Mouse (Mus musculus): ENCODE measurements around the gene Lrp8. TPM values are rescaled to one million over a fixed set of nuclear protein-coding genes. Genes with fewer than 3 reads are reported as not detected.

The Lrp8 gene
- total RNA-seq, 4 experiments from 2014 or later: 7.2 to 12.5 (median 8.8) TPM

DNA sequence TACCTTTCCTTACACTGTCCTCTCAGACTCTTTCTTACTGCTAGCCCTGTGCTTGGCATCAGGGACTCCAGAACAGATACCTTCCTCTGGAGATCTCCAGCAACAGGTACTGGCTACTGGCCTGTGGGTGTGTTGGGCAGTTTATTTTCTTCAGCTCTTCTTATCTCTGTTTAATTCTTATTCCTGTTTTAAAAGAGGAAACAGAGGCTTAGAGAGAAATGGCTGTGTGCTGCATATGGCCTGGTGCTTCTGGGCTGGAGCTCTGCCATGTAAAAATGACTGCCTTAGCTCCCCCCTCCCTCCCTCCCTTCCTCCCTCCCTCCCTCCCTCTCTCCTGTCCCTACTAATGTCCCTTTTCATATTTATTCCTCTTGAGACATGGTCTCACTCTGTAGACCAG lies 6.6 kb downstream of the Lrp8 start:
- no peak for DNase-seq

DNA sequence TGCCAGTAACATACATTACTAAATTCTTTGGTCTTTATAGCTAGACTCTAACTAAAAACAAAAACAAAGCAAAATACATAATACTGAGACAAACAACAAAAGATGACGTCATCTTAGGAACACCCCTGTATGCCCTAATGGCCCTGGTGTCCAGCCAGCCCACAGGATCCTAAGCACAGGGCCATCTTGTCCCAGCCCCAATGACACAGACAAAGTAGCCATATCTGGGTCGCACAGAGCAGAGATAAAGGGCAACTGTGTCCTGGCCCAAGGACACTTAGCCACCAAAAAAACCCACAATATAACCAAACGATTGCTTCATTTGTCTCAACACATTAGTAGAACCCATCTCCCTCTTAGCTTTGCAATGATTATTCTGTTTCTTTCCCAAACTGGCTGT lies 8.9 kb downstream of the Lrp8 start:
- no peak for DNase-seq

DNA sequence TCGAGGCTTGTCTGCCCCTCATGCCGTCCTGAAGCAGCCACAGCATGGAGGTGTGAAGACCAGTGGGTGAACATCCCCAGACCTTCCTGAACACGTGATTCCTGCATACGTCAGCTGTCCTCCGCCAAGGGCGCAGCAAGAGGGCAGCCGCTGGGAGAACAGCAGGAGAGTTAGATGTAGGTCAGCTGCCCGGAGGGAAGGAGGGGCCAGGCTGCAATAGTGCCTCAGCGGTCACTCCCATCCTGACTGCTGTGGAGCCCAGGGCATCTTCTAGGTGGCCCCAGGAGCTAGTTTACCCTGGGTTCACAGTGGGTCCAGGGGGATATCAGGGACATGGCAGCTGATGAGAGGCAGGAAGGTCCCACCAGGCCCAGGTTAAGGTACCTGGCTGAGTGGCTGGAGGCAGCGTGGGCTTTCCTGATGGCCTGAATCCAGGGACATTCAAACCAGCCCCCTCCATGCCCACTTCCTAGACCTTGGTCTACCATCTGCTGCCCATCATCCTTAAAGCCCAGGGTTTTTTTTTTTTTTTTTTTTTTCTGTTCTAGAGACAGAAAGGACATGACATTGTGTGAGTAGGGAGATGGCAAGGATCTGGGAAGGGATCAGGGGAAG lies 9.8 kb downstream of the Lrp8 start:
- no peak for DNase-seq

DNA sequence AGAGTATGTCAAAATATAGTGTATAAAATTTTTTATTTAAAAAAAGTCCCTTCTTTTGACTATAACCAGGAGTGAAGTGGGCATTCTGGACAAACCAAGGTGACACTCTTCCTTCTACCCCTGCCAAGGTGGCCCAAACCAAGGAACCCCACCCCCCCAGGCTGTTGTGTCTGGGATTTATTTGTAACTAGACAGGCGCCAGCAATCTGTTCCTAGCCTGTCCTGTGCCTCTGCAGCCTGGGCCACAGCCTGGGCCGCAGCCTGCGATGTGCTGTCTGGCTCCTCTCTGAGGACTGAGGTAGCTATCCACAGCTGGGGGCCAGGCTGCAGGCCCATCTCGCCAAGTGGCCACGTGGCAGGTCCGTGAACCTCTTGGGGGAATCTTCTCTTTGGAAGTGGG lies 10.3 kb downstream of the Lrp8 start:
- no peak for DNase-seq

DNA sequence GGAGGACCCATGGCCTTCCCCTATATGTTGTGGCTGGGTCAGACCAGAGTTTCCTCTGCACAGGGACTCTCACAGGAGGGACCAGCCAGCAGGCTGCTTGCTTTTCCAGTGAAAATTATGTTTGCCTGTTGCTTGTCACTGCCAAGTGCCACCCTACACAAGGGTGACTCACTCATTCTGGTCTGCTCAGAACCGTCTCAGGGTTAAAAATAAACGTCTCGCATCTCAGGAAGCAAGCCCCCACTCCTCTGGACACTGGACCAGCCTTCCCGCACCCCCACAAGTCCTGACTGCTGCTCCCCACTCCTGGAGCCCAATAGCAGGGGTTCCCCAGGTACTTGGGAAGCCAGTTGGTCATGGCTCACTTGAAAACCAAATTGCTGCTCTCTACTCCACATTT lies 14.4 kb downstream of the Lrp8 start:
- no peak for DNase-seq

DNA sequence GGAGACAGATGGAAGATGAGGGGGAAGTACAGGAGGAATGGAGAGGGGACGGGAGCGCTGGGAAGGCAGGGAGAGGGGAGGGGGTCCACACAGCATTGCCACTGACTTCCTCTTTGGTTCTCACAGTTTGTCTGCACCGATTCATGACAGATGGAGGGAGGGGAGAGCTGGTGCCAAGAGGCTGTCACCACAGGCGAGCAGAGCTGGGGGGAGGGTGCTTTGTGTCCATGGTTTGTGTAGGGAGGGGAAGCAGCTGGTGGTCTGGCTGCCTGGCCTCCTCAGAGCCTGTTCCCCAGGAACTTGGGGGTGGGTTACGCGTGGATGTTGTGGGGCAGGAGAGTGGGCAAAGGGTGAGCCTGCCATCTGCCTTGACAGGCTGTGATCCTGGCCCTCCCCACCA lies 15.4 kb downstream of the Lrp8 start:
- no peak for DNase-seq

DNA sequence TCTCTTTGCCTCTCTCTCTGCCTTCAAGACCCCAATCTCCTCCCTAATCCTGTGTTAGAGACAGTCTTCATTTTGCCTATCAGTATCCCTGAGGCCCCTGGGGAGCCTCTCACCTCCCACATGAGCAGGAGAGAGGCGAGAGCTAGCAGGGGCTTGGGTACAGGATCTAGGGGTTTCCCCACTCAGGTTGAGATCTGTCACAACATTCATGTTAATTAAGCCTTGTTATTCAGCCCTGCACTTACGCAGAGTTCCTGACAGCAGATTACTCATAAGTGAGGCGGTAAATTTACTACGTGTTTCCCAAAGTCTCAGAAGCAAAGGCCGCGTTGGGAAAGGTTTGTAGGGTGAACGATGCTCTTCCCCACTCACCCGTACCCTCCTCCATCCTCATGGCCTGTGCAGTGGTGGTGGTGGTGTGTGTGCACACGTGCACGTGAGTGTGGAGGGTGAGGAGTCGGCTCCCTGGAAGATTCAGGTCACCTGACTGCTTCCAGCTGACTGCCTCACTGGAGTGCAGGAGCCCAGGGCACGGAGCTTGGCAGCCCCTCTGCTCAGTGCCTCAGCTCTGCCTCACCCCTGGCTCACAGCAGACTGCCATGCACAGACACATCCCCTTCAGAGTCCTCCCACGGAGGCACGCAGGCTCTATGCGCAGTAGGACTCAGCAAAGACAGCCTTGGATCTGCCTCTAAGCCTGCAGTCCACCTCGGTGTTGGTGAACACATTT lies 18.1 kb downstream of the Lrp8 start:
- no peak for DNase-seq

DNA sequence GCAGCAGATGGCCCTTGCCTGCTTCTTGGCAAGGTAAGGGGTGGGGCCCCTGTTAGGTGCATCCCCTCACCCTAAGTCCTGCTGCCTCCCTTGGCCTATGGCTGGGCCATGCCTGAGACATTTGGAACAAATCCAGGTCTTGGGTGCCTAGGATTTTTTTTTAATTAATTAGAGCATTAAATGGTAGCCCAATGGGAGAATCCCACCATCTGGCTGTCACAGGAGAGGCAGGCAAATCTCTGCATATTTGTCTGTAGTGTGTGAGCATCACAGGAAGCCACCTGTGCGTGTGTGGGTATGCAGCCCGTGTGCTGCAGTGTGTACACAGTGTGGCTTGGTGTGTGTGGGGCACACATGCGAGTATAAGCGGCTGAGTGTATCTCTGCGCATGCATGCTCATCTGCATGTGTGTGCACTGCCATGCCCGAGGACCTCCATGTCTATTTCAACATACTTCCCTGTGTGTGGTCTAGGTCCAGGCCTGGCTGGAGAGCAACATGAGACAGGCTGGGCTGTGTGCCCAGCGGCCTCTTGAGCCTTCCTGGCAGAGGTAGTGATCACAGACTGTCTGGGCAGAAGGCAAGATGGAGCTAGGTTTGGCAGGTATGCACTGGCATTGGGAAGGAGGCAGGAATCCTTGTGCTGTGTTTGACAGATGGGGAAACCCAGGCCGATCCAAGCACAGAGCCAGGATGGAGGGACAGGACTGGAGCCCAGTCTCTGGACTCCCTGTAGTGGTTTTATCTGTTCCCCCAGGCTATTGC lies 19.0 kb downstream of the Lrp8 start:
- no peak for DNase-seq

DNA sequence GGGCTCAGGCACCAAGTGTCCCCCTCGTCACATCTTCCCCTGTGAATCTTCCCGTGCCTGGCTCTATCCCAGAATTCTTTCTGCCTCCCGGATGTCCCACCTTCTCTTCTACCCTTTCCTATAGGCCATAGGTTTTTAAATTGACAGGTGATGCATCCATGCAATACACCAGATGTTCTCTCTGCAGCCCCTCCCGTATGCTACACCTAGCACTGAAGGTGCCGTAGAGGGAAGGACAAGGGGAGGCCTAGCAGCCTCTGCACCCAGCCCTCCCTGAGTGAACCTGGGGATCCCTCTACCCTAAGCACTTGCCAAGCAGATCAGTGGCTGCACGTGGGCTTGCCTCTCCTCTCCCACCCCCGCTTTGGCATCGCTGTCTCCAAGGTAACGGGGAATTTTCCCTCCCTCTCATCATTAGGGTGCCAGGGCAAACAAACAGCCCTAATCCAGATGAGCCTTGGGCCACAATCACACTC lies 20.9 kb downstream of the Lrp8 start:
- DNase-seq: no peak

DNA sequence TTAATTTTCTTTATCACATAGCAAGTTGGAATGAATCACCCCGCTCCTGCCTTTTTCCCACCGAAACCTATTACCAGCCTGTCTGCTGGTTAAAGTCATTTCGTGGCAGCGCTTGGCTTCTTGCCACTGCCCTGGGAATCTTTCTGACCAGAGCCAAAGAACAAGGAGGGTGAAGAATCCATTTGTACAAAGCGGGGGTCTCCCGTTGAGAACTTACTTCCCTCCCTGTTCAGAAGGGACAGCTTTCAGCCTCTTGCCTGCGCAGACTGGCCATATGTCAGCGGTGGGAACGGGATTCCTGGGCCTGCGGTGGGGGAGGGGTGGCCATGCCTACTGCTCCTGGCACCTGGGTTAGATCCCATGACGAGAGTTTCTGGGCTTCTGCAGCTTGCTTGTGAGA lies 21.4 kb downstream of the Lrp8 start:
- DNase-seq: no peak

DNA sequence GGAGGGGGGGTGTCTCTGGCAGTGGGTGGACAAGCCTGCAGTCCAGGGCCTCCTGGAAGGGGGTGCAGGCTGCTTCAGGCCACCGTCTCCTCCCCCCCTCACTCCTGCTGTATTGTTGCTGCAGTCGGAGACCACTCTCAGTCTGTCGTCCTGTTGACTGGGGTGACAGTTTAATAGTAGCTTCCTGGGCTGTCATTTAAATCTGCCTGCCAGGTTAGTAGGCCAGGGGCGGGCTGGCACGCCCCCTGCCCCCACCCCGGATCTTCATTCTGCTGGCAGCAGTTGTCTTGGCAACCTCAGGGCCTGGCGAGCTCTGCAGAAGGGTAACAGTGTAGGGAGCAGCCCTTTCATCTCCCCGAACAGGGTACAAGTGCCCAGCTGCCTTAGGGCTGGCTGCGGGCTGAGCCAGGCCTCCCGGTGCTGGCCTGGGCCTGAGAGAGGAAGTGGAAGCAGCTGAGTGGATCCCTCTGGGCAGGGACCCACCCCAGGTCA lies 26.7 kb downstream of the Lrp8 start:
- DNase-seq: no peak

DNA sequence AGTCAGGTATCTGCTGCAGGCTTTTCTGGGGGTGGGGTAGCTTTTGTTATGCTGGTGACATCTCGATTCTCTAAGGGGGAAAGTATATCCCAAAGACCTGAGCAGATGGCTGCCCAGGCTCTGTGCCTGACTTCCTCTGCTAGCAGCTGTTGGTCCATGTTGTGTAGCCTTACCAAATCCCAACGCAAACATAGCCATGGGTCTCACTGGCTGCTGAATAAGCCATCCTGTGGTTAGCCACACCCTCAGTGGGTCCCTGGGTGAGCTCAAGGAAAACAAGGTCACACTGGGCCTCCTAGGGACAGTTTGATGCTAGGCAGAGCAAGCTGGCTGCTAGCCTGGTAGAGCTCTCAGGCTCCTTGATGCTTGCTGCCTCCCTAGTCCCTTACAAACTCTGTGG lies 27.6 kb downstream of the Lrp8 start:
- DNase-seq: no peak

DNA sequence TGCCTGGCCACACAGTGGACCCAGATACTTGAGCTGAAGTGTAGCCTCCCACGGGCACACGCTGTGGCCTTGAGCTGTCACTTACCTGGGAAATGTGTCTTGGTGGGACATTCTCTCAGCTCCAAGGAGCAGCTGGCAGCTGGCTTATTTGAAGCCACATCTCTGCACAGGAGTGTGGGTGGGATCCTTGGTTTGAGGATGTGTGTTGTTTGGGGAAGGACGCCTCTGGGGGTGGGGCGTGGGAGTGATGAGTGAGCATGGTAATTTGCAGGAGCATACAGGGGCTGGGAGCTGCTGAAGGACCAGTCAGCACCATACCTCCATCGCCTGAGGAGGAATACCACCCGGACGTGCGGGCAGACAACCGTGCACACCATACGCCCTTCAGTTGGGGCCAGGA lies 28.1 kb downstream of the Lrp8 start:
- DNase-seq: no peak

DNA sequence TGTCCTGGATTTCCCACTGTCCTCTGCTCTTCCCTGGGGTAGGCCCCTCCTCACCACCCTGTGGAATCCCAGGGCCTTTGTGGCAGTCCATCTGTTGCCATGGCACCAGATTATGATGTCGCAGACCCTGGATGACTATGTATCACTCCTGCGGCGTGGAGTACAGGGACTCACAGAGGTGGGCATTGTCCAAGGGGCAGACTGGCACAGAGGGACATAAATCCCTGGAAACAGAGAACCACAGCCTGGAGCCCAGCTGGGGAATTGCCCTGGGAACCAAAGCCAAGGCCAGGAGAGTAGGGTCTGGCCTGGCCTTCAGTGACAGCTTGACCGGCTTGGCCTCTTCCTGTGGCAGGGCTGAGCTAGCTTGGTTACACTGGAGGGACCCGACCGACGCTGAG lies 28.8 kb downstream of the Lrp8 start:
- DNase-seq: no peak

DNA sequence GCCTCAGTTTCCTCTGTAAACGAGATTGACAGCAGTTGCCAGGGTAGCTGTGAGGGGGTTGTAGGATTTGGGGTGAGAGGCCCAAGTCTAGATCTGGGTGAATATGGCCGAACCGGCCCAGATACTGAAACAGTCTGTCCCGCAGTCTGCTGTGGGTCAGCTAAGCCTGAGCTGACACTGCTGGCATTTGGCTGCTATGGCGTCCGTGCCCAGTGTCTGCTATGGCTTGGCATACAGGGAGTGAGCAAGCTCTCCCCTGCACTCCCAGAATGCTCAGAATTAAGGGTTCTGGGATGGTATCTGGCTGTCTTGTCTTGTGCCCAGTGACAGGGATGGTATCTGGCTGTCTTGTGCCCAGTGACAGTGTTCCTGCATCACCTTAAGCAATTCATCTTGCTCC lies 29.6 kb downstream of the Lrp8 start:
- no peak for DNase-seq

DNA sequence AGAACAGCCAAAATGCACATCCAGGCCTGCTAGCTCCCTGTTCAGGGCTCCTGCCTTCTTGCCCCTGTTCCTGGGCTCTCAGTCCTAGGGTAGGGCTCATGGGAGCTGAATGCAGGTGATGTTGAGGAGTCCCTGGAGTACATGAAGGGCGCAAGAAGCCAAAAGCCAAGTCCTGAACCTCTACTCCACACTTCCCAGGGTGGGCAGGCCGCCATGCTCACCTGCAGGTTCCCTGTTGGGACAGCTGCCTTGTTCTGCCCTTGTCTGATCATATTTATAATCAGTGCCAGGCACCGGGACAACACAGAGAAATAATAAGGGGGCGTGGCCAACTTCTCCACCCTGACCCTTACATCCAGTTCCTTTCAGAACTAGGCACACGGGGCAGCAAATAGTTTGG lies 31.5 kb downstream of the Lrp8 start:
- DNase-seq: no peak

DNA sequence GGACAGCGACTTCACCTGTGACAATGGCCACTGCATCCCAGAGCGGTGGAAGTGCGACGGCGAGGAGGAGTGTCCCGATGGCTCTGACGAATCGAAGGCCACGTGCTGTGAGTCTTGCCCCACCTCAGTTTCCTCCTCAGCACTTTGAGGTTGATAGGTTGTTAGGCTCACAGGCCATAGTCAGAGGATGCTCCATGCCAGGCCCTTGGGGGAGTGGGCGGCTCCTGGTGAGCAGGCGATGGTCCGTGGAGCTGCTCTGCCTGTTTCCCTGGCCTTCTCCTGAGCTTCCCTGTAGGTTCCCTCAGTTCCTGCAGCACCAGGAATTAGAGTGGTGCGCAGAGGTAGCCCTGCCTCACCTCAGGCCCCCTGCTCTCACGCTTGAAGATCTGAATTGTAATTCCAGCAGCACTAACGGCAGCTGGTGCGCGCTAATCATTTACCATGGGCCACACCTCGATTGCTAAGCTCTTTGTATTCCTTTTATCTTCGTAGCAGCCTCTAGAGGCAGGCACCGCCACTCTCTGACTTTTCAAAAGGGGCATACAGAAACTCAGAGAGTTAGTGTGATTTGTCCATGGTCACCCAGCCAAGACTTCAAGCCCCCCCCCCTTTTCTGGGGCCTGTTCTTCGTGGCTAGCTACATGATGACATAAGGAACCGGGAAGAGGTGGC lies 32.7 kb downstream of the Lrp8 start:
- DNase-seq: no peak

DNA sequence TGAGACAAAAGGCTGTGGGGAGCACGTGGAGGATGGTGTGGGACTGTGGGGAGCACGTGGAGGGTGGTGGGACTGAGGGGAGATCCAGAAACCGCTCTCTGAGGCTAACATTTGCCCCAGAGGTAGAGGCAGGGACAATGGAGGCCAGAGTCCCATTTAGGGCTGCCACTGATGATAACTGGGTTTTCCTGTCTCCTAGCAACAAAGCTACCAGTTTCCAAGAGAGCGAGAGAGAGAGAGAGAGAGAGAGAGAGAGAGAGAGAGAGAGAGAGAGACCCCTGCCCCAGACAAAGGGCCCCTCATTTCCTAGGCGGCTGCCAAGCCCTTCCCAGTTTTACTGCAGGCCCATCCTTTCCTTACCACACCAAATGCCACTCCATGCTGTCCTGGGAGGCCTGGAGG lies 33.4 kb downstream of the Lrp8 start:
- no peak for DNase-seq

DNA sequence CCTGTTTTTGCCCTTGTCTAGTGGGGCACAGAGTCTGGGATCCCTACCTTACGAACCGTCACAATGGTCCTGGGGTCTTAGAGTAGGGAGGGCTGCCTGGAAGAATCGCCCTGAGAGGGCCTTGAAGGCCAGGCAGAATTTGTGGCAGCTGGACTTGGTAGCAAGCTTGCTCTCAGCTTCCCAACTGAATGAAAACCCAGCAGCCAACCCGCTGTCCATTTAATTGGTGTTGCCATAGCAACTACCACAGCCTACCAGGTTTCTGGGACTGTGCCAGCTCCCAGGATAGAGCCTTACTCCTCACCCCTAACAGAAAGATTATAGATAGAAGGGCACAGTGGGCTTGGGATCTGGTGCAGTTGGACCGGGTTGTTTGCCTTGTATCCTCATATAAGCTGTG lies 34.7 kb downstream of the Lrp8 start:
- DNase-seq: peak; percentile 36

DNA sequence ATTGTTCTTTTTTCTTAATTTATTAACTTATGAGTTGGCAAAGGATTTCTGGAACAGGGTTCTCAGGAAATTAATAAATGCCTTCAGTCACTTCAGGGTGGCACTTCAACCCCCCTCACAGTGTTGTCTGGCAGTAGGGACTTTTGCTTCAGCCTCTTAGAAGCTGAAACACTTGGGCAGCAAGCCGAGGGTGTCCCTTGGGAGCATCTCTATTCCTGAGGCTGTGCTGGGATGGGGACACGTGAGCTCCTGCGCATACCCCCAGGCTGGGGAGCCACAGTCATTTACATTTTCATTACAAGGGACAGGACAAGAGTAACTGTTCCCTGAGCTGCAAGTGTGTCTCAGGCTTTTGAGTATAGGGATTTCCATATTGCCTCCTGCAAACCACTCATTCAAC lies 35.8 kb downstream of the Lrp8 start:
- no peak for DNase-seq

DNA sequence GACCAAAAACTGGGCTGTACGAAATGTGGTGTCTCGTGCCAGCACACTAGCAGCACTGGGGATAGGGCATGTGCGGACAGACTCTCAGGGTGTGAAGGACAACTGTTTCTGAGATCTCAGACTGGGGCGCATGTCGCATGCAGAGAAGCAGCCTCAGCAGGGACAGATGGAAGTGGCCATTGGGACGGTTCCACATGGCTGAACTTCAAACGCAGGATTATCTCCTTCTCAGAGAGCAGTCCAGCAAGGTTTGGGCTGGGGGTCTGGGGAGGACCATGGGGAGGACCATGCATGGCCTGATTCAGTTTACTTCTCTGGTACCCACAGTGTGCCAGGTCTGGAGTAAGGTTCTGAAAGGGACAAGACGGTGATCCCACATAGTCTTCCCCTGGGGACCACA lies 41.6 kb downstream of the Lrp8 start:
- no peak for DNase-seq

DNA sequence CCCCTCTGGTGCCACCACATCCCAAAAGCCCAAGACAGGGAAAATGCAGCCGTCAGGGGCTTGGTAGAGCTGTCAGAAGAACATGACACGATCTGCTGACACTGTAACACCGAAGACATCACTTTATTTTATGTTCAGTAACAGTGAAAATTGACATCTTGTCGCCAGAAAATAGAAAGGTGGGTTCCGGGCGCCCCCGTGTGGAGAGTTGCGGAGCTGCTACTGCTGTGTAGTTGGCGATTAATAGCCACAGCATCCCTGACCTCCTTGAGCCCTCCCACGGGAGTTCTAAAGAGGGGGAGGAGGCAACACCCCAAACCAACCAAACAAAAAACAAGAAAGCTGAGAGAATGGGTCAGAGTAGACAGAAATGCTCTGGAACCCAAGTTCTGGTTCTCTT lies 42.9 kb downstream of the Lrp8 start:
- DNase-seq: peak; percentile 26

DNA sequence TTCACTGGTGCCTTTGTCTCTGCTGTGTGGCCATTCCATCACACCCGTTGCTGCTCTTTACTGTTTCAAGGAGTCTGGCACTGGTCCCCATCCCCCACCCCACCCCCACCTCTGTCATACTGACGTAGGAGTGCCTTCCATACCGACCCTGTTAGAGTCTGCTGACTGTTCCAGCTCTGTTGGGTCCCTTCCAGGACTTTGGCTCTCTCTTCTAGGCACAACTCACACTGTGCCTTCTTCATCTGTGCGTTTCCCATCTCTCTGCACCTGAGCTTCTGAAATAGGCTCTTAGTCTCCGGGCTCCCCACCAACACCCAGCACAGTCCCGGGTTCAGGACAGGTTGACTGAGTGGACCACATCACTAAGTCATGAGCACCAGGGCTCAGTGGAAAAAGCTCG lies 44.7 kb downstream of the Lrp8 start:
- DNase-seq: no peak

Measured in adrenal gland, adult 8-10 months (tissue).